21 mouse cellular contexts compared by ENCODE assay signal in the genomic region with DNA sequence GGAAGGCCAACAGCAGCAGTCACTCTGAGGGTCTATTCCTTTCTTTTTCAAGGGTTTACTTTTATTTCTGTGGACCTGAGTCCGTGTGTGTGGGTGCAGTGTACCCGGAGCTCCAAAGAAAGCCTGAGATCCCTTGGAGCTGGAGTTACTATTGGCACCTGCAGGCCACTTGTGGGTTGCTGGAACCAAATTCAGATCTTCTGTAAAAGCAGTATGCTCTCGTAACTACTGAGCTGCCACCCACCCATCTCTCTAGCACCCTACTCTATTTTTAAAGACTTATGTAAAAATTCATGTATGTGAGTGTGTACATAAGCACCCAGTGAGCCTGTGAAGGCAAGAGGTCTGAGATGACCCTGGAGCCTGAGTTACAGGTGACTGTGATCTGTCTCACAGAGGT. TPM values are rescaled to one million over a fixed set of nuclear protein-coding genes. Genes with fewer than 3 reads are reported as not detected.
DNase-seq lines count a peak whose midpoint lies in the region.
"Had no signal": no experiment of that assay in that cellular context is flagged by ENCODE, and none has a peak within 500 bp of the region (broad histone marks: within the 10 kb centered on the region; RNA-seq: fewer than 3 reads in every experiment).

No protein-coding gene starts in this region.

- peak; percentile 21 for DNase-seq in left cerebral cortex, adult 11 months (ENCODE audit: low spot score)
- DNase-seq in left cerebral cortex, postnatal 4 days = no peak
- DNase-seq in left cerebral cortex, adult 18-20 months (ENCODE audit: low spot score in 2 of 2) = peak; percentile 6 to 45
- DNase-seq in left cerebral cortex, postnatal 25 days (ENCODE audit: low spot score in 2 of 2) = peak; percentile 5 to 84
- DNase-seq in right cerebral cortex, postnatal 36 days (ENCODE audit: low spot score in 2 of 2) = peak; percentile 17 to 58
- no peak for DNase-seq in embryo, embryonic 10.5 days (ENCODE audit: low spot score)
- no peak for DNase-seq in lung, adult 18-20 months
- DNase-seq in spleen, postnatal 14 days (ENCODE audit: low spot score in 2 of 2) = no peak
- DNase-seq: adrenal gland, postnatal 10 days; cerebellum, adult 11 months; cerebellum, adult 9-10 months; forebrain, postnatal 0 days; gastrocnemius, adult 2 months; gastrocnemius, postnatal 36 days; heart, adult 2 months; kidney, adult 11 months; kidney, postnatal 14 days; layer of hippocampus, adult 9-11 months; retina, postnatal 1 day; thymus, adult 2 months; thymus, postnatal 36 days had no signal

- intact Hi-C loops in left cerebral cortex, postnatal 4 days (cut with DNase I) = no loop called here
- intact Hi-C loops in left cerebral cortex, postnatal 25 days (cut with DNase I) = loop anchor here (5.0 kb wide), 1 partner anchor 48 kb away; no protein-coding TSS in a partner anchor

RNA-seq across cellular contexts. Expression of a gene that starts 43.4 kb away (rescaled TPM):
- total RNA-seq in left cerebral cortex, postnatal 4 days (2021) = 10 to 100 TPM; 10.5 to 11.5 TPM
- 1 to 10 TPM; 6.1 to 6.4 TPM for total RNA-seq in left cerebral cortex, adult 18-20 months (2021)
- total RNA-seq in left cerebral cortex, postnatal 25 days (2021) = 1 to 10 TPM; 6.0 to 8.0 TPM

Comparison
In these comparisons a context has a peak if more than half of its experiments do, and no peak if none do; other contexts are left out.
1. DNase-seq: peak in left cerebral cortex, adult 11 months (single experiment), left cerebral cortex, adult 18-20 months (2 of 2), left cerebral cortex, postnatal 25 days (2 of 2) and right cerebral cortex, postnatal 36 days (2 of 2); none in left cerebral cortex, postnatal 4 days (single experiment), embryo, embryonic 10.5 days (single experiment), lung, adult 18-20 months (0 of 2) and spleen, postnatal 14 days (0 of 2).